Mouse (Mus musculus) forebrain, embryonic 13.5 days (tissue): ENCODE results near the gene B4galt1. TPM values are rescaled to one million over a fixed set of nuclear protein-coding genes. Genes with fewer than 3 reads are reported as not detected.

ENCODE experiments used
- ATAC-seq: fragments of 200-750 bp; cut with Nextera tagmentation; 2 replicates; pipeline ENCODE4 v1.8.0; 2017
- H3K27ac ChIP-seq: fragments of 300-500 bp; sonication (generic); 2 replicates; pipeline ENCODE4 v1.5.1; 2015; ENCODE audit warnings: inconsistent platforms, mild to moderate bottlenecking, moderate library complexity
- H3K27me3 ChIP-seq: fragments of 300-500 bp; sonication (generic); 2 replicates; pipeline ENCODE4 v1.6.1; 2015; ENCODE audit warnings: mild to moderate bottlenecking, inconsistent platforms
- H3K36me3 ChIP-seq: fragments of 300-500 bp; sonication (generic); 2 replicates; pipeline ENCODE4 v1.6.1; 2015; ENCODE audit warnings: mild to moderate bottlenecking, inconsistent platforms; ENCODE audit not compliant: poor library complexity, severe bottlenecking
- H3K4me1 ChIP-seq: fragments of 300-500 bp; sonication (generic); 2 replicates; pipeline ENCODE4 v1.6.1; 2015; ENCODE audit warnings: inconsistent platforms
- H3K4me2 ChIP-seq: fragments of 300-500 bp; sonication (generic); 2 replicates; pipeline ENCODE4 v1.6.1; 2015; ENCODE audit warnings: inconsistent platforms, mild to moderate bottlenecking, moderate library complexity
- H3K4me3 ChIP-seq: fragments of 300-500 bp; sonication (generic); 2 replicates; pipeline ENCODE4 v1.5.1; 2015; ENCODE audit warnings: mild to moderate bottlenecking, inconsistent platforms
- H3K9ac ChIP-seq: fragments of 300-500 bp; sonication (generic); 2 replicates; pipeline ENCODE4 v1.6.1; 2015; ENCODE audit warnings: mild to moderate bottlenecking, inconsistent platforms
- H3K9me3 ChIP-seq: fragments of 300-500 bp; sonication (generic); replicated peaks from 2 replicates; pipeline ENCODE4 v1.6.1; 2016; ENCODE audit warnings: inconsistent platforms
- WGBS: fragments of 180-500 bp; shearing (Covaris S2); methylation state at CpG from one replicate; pipeline ENCODE4 v1.1.7; 2015; 5-methylcytosine and 5-hydroxymethylcytosine counted together
- polyA plus RNA-seq: library from polyadenylated mRNA; unstranded; fragments of >200 nt; fragmentation: Nextera tagmentation; extraction: Ambion mirVana; gene quantifications from 2 replicates; pipeline ENCODE4 v1.2.1, GENCODE M21; 2015

The B4galt1 gene
- polyA plus RNA-seq, 1 experiment from 2014 or later: 7.8 TPM

GRCm38 (mm10) chr4:40821303-40822023, 32.3 kb downstream of the B4galt1 start:
- Histone ChIP-seq H3K27ac (no peak overlapping the region), H3K36me3 (peaks cover 4% of the 10 kb centered on the region; the same call in 1 of the 2 replicates), H3K9ac (no peak overlapping the region), H3K4me2 (no peak overlapping the region), H3K4me1 (no peaks in the 10 kb centered on the region), H3K9me3 (no peaks in the 10 kb centered on the region), H3K4me3 (no peak overlapping the region), H3K27me3 (no peaks in the 10 kb centered on the region)
- ATAC-seq: no peak
- 93% methylated on average over 8 of the region's 8 CpGs for WGBS

DNA sequence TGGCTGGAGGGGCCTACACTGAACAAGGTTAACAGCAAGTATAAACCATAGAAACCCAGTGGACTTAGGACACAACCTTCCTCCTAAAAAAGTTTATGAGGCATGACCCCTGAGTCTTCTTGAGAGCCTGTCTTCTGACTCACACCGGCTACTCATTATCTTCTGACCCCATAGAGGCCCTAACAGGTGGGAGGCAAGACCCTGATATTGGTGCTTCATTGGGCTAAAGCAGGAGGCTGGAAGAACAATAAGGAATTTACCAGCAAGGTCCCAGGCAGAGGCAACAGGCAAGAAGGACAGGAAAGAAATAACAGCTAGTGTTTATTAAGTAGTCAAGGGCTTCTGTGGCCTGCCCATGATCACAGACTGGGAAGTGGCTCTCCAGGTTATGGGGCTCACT, 32.9 kb downstream of the B4galt1 start:
- 84% methylated on average over 1 of the region's 1 CpGs for WGBS

GRCm38 (mm10) chr4:40820024-40820423, 33.8 kb downstream of the B4galt1 start:
- no peak overlapping the region for H3K9ac ChIP-seq
- no peak overlapping the region for H3K4me3 ChIP-seq
- peaks cover 4% of the 10 kb centered on the region; the same call in 1 of the 2 replicates for H3K36me3 ChIP-seq
- no peaks in the 10 kb centered on the region for H3K27me3 ChIP-seq
- peaks cover 3% of the 10 kb centered on the region; the same call in 1 of the 2 replicates for H3K4me1 ChIP-seq
- no peak overlapping the region for H3K4me2 ChIP-seq
- 91% methylated on average over 4 of the region's 4 CpGs for WGBS
- H3K27ac ChIP-seq: no peak overlapping the region
- no peaks in the 10 kb centered on the region for H3K9me3 ChIP-seq
- ATAC-seq: no peak

More for the DNA sequence above, 32.9 kb downstream of the B4galt1 start:
- no peak for ATAC-seq
- Histone ChIP-seq H3K27me3 (no peaks in the 10 kb centered on the region), H3K27ac (no peak overlapping the region), H3K9ac (no peak overlapping the region), H3K4me3 (no peak overlapping the region), H3K9me3 (no peaks in the 10 kb centered on the region), H3K36me3 (peaks cover 4% of the 10 kb centered on the region; the same call in 1 of the 2 replicates), H3K4me1 (peaks cover 3% of the 10 kb centered on the region; the same call in 1 of the 2 replicates), H3K4me2 (no peak overlapping the region)

- no peak overlapping the region for H3K4me2 ChIP-seq
- H3K9ac ChIP-seq: no peak overlapping the region
- peaks cover 4% of the 10 kb centered on the region; the same call in 1 of the 2 replicates for H3K36me3 ChIP-seq
- no peak for ATAC-seq
- H3K27me3 ChIP-seq: no peaks in the 10 kb centered on the region
- 92% methylated on average over 6 of the region's 6 CpGs for WGBS
- no peak overlapping the region for H3K4me3 ChIP-seq
- peaks cover 3% of the 10 kb centered on the region; the same call in 1 of the 2 replicates for H3K4me1 ChIP-seq
- H3K27ac ChIP-seq: no peak overlapping the region
- no peaks in the 10 kb centered on the region for H3K9me3 ChIP-seq
Observed at GRCm38 (mm10) chr4:40819151-40819550, 34.7 kb downstream of the B4galt1 start.

DNA sequence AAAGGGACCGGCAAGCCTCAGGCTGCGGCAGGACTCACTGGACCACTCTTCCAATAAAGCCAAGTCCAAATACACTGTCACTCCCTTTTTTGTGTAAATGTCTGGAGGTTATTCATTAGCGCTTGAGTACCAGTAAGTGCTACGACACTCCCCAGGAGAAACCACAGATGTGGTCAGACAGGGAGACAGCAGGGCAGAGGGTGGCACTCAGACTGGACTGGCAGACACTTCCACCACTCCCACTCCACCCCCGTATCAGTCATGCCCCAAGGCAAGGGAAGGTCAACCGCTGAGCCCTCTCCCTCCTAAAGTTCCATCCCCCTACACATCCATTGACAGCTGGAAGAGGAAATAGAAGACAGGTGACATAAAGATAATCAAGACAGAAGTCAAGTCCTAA, 35.4 kb downstream of the B4galt1 start:
- no peak overlapping the region for H3K27ac ChIP-seq
- H3K9ac ChIP-seq: no peak overlapping the region
- peaks cover 3% of the 10 kb centered on the region; the same call in 1 of the 2 replicates for H3K4me1 ChIP-seq
- no peak overlapping the region for H3K4me2 ChIP-seq
- ATAC-seq: no peak
- 90% methylated on average over 6 of the region's 6 CpGs for WGBS
- H3K4me3 ChIP-seq: no peak overlapping the region
- H3K27me3 ChIP-seq: no peaks in the 10 kb centered on the region
- H3K9me3 ChIP-seq: no peaks in the 10 kb centered on the region
- H3K36me3 ChIP-seq: peaks cover 4% of the 10 kb centered on the region; the same call in 1 of the 2 replicates

DNA sequence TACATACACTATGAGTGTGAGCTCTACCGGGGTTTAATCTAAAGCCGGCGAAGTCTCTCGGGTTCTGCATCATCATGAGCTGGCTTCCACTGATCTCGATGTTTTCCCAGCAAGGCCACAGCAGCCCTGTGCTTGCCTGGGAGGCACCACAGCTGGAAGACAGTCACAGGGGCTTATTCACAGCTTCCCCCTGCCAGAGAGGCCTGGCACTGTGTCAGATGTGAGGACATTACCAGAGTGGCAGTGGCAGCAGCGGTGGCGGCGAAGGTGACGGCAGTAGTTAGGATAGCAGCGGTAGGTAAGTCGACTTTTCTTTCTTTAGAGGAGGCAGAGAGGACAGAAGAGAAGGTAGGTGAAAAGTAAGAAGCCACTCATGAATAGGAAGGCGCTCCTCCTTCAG, 35.9 kb downstream of the B4galt1 start:
- Histone ChIP-seq H3K9me3 (no peaks in the 10 kb centered on the region), H3K27ac (no peak overlapping the region), H3K9ac (no peak overlapping the region), H3K4me3 (no peak overlapping the region), H3K4me2 (no peak overlapping the region), H3K36me3 (peaks cover 4% of the 10 kb centered on the region; the same call in 1 of the 2 replicates), H3K4me1 (peaks cover 3% of the 10 kb centered on the region; the same call in 1 of the 2 replicates), H3K27me3 (no peaks in the 10 kb centered on the region)
- ATAC-seq: no peak
- 89% methylated on average over 12 of the region's 12 CpGs for WGBS

GRCm38 (mm10) chr4:40815775-40816372, 37.9 kb downstream of the B4galt1 start:
- Histone ChIP-seq H3K9ac (no peak overlapping the region), H3K9me3 (no peaks in the 10 kb centered on the region), H3K4me3 (no peak overlapping the region), H3K27me3 (no peaks in the 10 kb centered on the region), H3K36me3 (peaks cover 10% of the 10 kb centered on the region; the same call in 1 of the 2 replicates), H3K27ac (no peak overlapping the region), H3K4me1 (peaks cover 3% of the 10 kb centered on the region; the same call in 1 of the 2 replicates), H3K4me2 (no peak overlapping the region)
- no peak for ATAC-seq
- 15% methylated on average over 12 of the region's 12 CpGs for WGBS

GRCm38 (mm10) chr4:40815120-40815519, 38.7 kb downstream of the B4galt1 start:
- Histone ChIP-seq H3K4me1 (peaks cover 3% of the 10 kb centered on the region; the same call in 1 of the 2 replicates), H3K27me3 (no peaks in the 10 kb centered on the region), H3K4me3 (no peak overlapping the region), H3K9me3 (no peaks in the 10 kb centered on the region), H3K4me2 (no peak overlapping the region), H3K9ac (no peak overlapping the region), H3K36me3 (peaks cover 10% of the 10 kb centered on the region; the same call in 1 of the 2 replicates), H3K27ac (no peak overlapping the region)
- 87% methylated on average over 3 of the region's 3 CpGs for WGBS
- ATAC-seq: no peak

GRCm38 (mm10) chr4:40814359-40814758, 39.4 kb downstream of the B4galt1 start:
- 85% methylated on average over 6 of the region's 6 CpGs for WGBS
- Histone ChIP-seq H3K27ac (no peak overlapping the region), H3K4me1 (peaks cover 3% of the 10 kb centered on the region; the same call in 1 of the 2 replicates), H3K4me3 (no peak overlapping the region), H3K9me3 (no peaks in the 10 kb centered on the region), H3K9ac (no peak overlapping the region), H3K27me3 (no peaks in the 10 kb centered on the region), H3K36me3 (peaks cover 10% of the 10 kb centered on the region; the same call in 1 of the 2 replicates), H3K4me2 (no peak overlapping the region)
- ATAC-seq: no peak

- no peak for ATAC-seq
- no peaks in the 10 kb centered on the region for H3K9me3 ChIP-seq
- H3K4me3 ChIP-seq: no peak overlapping the region
- peaks cover 3% of the 10 kb centered on the region; the same call in 1 of the 2 replicates for H3K4me1 ChIP-seq
- no peaks in the 10 kb centered on the region for H3K27me3 ChIP-seq
- no peak overlapping the region for H3K4me2 ChIP-seq
- no peak overlapping the region for H3K27ac ChIP-seq
- 93% methylated on average over 1 of the region's 1 CpGs for WGBS
- H3K36me3 ChIP-seq: peaks cover 7% of the 10 kb centered on the region; the same call in 1 of the 2 replicates
- no peak overlapping the region for H3K9ac ChIP-seq
Observed at GRCm38 (mm10) chr4:40812891-40813290, 40.9 kb downstream of the B4galt1 start.

- Histone ChIP-seq H3K27ac (no peak overlapping the region), H3K9me3 (no peaks in the 10 kb centered on the region), H3K4me2 (no peak overlapping the region), H3K36me3 (peaks cover 18% of the 10 kb centered on the region), H3K4me1 (no peaks in the 10 kb centered on the region), H3K27me3 (no peaks in the 10 kb centered on the region), H3K4me3 (no peak overlapping the region), H3K9ac (no peak overlapping the region)
- 88% methylated on average over 5 of the region's 5 CpGs for WGBS
- ATAC-seq: no peak
Observed at GRCm38 (mm10) chr4:40810481-40810880, 43.3 kb downstream of the B4galt1 start.

GRCm38 (mm10) chr4:40807382-40807781, 46.4 kb downstream of the B4galt1 start:
- peaks cover 20% of the 10 kb centered on the region for H3K36me3 ChIP-seq
- no peak overlapping the region for H3K27ac ChIP-seq
- H3K4me2 ChIP-seq: no peak overlapping the region
- H3K4me1 ChIP-seq: no peaks in the 10 kb centered on the region
- no peak for ATAC-seq
- WGBS: 97% methylated on average over 4 of the region's 4 CpGs
- no peaks in the 10 kb centered on the region for H3K9me3 ChIP-seq
- H3K4me3 ChIP-seq: no peak overlapping the region
- no peaks in the 10 kb centered on the region for H3K27me3 ChIP-seq
- H3K9ac ChIP-seq: no peak overlapping the region
